Mouse (Mus musculus) T-helper 1 cell (primary cell): ENCODE results near the gene AI481877.
"Not testable (repeated sequence)": the region's sequence is repeated elsewhere in the genome, so short reads cannot be mapped to it uniquely, and the experiment has no call there.

Source experiments
- in situ Hi-C: fragments of 300-600 bp; cut with MboI, MseI; formaldehyde crosslinking; loops from one replicate; pipeline ENCODE4 v1.15.1; 2025; ENCODE audit warnings: high pct_unique_total_duplicates

Gene AI481877

GRCm38 (mm10) chr4:59138507-59139033 lies at the start of gene AI481877:
Gene AI481877 (minus strand): TSS chr4:59138983.
- in situ Hi-C loops: not testable (repeated sequence)

DNA sequence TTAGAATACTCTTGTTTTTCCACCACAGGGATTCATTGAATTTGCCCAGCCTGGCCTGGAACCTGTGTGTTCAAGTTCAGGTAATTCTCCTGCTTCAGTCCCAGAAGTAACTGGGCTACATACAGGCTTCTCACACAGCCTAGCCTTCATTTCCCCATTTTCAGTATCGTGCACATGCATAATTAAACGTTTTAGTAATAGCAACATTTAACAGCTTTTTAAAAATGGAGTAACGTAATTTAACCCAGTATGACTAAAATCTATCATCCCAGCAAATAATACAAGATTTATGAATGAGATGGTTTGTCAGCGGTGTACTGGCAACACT lies 49.7 kb upstream of the AI481877 start:
- in situ Hi-C loops: no loop called here

DNA sequence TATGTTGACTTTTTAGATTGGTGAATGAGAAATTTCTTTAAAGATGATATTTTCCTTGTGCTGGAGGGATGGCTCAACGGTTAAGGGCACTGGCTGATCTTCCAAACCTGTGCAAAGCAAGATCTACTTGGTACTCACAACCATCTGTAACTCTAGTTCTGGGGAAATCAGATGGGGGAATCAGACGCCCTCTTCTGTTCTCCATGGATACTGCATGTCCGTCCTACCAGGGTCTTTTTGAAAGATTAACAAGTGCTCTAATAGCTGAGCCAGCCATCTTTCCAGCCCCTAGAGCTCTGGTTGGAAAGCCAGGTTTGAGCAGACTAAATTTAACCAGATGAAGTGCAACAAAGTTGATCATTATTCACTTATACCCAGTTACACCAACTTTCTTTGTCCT lies 48.5 kb upstream of the AI481877 start:
- in situ Hi-C loops: no loop called here

DNA sequence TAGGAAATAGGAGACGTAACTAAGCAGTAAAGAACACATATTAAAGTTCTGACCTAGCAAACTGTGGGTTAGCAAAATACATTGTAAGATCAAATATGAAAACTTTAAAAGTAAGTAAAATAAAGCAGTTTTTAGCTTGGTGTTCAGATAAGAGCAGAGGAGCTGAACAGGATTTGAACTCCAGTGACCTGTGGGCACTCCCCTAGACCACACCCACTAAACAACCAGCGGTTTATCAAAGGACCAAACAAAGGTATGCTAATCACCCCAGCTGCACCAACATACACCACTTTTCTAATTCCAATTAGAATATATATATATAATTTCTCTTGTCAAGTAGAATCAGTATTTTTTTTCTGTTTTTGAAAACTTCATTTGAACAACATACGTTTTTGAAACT lies 46.9 kb upstream of the AI481877 start:
- in situ Hi-C loops: no loop called here

DNA sequence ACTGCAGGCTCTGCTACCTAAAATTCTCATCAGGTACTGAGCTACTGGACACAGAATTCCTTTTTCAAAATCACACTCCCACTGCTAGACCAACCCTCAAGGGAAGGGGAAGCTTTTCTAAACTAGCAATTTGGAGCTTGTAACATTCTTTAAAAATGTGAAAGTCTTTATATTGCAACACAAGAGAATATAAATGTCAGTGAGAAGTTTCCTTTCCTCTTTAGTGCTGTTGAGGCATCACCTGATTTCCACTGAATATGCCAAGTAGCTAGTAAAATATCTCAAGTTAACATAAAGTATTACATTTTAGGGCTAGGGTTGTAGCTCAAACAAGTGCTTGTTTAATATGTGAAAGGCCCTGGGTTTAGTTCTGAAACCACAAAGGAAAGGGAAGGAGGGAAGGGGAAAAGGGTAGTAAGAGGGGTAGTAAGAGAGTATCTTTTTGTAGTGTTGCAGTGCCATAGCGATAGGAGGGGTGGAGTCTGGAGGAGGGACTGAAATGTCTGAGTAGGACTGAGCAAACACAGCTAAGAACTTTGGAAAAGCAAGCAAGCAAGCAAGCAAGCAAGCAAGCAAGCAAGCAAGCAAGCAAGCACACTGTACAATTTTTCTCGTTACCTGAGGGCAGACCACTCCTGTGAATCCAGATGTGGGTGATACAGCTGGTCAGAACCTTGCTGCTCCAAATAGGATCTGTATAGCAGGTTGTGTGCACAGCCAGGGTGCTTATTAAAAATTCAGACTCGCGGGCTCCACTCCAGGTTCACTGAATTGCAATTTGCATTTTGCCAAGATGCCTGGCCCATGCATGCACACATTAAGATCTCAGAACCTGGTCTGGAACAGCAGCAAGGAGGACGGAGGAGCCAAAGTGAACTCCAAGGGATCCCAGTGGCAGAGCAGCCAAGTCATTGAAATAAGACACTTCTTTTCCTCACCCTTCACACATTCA lies 42.8 kb upstream of the AI481877 start:
- in situ Hi-C loops: no loop called here

- in situ Hi-C loops: no loop called here
These were observed 38.8 kb upstream of the AI481877 start for GRCm38 (mm10) chr4:59177566-59177965.

DNA sequence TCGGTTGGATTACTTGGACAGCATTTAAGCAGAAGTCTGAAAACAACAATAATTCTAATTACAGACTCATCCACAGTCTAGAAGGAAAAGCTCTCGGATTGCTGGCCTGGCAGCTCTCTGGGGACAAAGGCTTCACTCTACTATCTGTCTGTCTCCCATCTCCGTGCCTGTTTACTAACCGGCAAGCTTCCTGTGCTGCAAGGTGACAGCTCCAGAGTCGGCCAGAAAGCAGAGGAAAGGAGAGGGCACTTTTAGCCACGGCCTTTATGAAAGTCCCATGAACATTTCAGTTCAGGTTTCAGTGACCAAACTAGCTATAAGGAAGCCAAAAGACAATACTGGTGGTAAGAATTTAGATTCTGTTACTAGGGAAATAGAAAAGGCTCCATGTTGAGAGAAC lies 37.1 kb upstream of the AI481877 start:
- in situ Hi-C loops: no loop called here

DNA sequence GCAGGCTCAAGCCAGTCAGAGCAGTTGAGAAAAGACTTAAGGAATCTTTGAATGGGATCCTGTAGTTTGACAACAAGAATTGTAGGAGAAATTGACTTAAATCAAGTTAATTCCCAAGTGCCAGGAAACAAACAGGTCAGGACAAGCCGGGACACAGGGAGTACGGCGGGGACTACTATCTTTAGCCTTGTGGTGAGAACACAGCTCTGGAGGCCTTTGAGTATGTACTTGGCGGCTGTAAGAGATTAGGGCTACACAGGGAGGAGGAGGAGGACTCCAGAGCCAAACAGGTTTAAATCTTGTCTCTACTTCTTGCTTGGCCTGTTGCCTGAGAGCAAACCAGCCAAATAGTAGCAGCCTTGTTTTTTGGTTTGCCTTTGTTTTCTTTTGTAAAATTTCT lies 36.2 kb upstream of the AI481877 start:
- in situ Hi-C loops: no loop called here

DNA sequence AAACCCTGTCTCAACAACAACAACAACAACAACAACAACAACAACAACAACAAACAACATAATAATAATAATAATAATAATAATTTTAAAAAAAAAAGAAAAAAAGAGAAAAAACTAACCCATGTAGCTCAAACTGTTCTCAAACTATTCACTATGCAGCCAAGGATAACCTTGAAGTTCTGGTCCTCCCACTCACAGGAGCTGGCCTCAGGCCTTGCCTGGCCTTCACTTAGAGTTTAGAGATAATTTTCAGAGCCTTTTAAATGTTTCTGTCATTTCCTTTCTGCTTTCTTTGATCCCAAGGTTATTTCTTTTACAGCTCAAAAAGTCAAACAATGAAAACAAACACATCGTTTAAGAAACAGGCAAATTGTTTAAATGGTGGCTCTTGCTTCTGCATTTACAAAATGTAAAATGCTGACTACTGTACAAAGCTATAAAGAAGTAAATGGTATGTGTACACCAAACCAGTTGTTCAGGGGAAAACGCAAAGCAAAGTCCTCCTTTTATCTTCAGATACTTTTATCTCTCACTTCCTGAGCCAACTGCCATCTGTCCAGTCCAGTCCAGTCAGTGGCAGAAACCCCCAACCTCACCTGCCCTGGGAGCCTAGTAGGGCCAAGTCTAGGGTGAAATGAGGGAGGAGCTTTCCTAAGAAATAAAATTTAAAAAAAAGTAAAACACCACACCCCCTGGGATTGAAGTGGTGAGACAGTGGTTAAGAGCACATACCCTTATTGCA lies 34.6 kb upstream of the AI481877 start:
- in situ Hi-C loops: no loop called here

GRCm38 (mm10) chr4:59172616-59173015 lies 33.8 kb upstream of the AI481877 start:
- in situ Hi-C loops: no loop called here

GRCm38 (mm10) chr4:59169981-59170380 lies 31.2 kb upstream of the AI481877 start:
- in situ Hi-C loops: no loop called here

DNA sequence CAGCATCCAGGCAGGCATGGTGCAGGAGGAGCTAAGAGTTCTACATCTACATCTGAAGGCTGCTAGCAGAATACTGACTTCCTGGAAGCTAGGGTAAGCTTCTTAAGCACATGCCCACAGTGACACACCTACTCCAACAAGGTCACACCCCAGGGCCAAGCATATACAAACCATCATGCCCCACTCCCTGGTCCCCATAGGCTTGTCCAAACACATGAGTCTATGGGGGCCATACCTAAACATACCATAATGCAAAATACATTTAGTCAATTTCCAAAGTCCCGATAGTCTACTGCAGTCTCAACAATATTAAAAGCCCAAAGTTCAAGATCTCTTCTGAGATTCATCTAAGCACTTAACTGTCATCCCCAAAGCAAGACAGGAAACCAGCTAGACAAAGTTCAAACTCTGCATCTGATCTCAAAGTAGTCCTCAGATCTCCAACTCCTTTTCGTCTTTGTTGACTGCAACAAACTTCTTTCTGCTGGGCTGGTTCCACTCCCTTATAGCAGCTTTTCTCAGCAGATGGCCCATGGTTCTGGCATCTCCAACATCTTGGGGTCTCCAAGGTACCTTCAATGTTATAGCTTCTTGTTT lies 28.6 kb upstream of the AI481877 start:
- in situ Hi-C loops: no loop called here

DNA sequence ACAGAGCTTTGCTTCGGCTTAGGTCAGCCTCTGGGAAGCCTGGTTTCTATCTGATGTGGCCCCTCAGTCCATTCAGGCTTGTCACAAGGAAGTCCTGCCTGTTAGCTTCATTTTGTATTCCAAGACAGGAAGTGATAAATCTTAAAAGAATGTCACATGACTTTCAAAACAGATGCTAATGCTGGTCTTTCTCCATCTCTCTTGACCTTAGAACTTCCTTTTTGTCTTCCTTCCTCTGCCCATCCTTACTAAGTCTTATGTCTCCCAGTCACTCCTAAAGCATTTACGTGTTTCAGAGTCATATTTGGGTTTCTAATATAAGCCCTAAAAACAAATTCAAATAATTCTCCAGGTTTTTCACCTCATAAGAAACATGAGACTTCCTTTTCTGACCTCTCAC lies 25.3 kb upstream of the AI481877 start:
- in situ Hi-C loops: no loop called here

DNA sequence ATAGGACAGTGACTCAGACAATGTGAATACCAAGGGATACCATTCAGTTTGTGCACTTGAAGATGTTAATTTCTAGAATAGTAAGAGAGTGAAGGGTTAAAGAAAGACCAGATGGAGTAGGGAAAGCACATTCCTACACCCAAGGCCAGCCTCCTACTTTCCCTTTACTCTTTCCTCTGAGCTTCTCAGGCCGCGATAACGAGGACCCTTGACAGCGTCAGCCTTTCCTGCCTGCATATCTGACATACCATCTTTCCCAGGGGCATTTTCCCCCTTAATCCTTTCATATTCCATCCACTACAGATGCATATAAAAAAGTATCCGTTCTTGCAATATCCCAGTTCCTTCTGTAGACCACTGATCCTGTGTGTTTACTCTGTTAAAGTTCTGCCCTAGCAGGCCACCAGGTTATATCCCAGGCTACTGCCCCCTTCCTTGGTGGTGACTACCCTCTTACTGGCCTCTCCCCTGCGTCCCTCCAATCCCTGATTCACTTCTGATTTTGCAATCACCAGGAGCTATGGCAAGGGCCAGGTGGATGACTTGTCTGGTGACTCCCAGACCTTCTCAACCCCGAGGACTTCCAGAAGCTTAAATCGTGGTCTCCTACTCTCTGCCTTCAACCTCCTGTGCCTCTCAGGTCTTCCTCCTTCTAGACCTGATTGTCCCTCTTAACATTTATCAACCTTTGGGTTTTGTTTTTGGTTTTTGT lies 22.3 kb upstream of the AI481877 start:
- in situ Hi-C loops: no loop called here

DNA sequence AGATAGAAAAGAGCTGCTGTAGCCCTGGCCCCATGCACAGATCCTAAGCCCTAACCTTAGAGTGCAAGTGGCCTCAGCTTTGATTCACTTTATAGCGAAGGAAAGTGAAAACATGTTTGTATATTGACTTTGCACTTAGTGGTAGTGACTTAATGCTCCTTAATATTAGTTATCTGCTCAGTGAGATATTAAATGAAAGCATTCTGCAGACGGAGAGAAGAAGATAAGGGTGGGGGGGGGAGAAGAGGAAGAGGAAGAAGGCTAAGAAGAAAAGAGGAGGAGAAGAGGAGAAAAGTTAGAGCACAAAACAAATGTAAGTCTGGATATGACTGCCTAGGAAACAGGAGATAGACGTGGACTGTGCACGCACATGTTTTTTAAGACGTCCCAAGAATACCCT lies 21.5 kb upstream of the AI481877 start:
- in situ Hi-C loops: no loop called here

- in situ Hi-C loops: no loop called here
These were observed 18.9 kb upstream of the AI481877 start for GRCm38 (mm10) chr4:59157654-59158053.

GRCm38 (mm10) chr4:59156897-59157592 lies 18.3 kb upstream of the AI481877 start:
- in situ Hi-C loops: no loop called here

DNA sequence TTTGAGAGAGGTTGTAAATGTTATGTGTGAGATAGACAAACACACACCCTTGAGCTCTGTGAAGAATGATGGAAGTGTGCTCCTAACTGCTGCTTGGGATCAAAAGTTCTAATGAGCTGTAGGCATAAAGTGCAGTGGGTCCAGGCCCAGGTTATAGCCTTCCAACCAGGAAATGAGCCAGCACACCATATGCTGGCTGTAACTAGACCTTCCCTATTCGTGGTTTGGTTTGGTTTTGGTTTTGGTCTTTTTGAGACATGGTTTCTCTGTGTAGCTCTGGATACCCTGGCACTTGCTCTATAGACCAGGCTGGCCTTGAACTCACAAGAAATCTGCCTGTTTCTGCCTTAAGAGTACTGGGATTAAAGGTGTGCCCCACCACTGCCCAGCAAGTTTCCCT lies 13.2 kb upstream of the AI481877 start:
- in situ Hi-C loops: no loop called here

DNA sequence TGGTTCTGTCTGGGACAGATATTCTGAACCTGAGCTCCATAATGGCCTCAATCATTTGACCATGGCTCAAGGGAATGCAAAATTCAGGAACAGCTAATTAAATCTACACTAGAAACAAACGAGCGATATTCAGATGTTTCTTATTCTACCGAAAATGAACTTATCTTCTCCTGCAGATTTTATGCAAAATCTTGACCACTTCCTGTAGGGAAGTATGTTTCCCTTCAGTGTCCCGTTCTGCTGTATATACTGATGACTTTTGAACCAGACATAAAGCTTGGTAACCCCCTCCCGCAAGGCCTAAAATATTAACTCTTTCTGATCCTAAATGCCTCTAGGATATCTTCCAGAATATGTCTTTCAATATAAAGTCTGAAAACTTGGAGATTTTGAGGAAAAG lies 12.1 kb upstream of the AI481877 start:
- in situ Hi-C loops: no loop called here

- in situ Hi-C loops: no loop called here
These were observed 10.3 kb upstream of the AI481877 start for GRCm38 (mm10) chr4:59149043-59149442.

- in situ Hi-C loops: no loop called here
These were observed 9.8 kb downstream of the AI481877 start for GRCm38 (mm10) chr4:59128935-59129334.
